Mouse (Mus musculus): ENCODE measurements around the gene Hist1h3c. TPM values are rescaled to one million over a fixed set of nuclear protein-coding genes. Genes with fewer than 3 reads are reported as not detected.
"Not testable (repeated sequence)": the region's sequence is repeated elsewhere in the genome, so short reads cannot be mapped to it uniquely, and the experiment has no call there.

The Hist1h3c gene
- polyA plus RNA-seq, 1 experiment from 2014 or later: 2.7 TPM

DNA sequence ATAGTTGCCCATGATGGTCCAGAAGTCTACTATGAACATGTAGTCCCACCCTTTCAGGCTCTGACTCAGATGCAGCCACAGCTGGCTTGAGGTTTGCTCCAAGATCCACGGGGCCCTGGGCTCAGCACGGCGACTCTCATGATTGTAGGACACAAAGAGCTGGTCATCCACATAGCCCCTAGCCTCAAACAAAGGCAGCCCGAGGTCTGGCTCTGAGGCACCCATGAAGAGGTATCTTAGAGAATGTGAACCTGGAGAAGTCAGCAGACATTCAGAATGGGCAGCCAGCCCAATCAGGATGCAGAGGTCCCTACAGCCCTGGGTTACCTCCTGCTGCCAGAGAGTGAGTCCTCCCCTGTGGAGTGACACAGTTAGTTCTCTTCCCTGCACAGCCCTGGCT, 37.4 kb downstream of the Hist1h3c start:
- ATAC-seq (ENCODE audit: insufficient number of reproducible peaks, insufficient read depth, low FRiP score, low read depth): no peak
- Histone ChIP-seq H3K9me3 (ENCODE audit: control insufficient read depth, low read length) (no peaks in the 10 kb centered on the region), H3K9ac (ENCODE audit: low read length) (no peak overlapping the region), H3K36me3 (ENCODE audit: control insufficient read depth, insufficient read depth, low read length) (no peaks in the 10 kb centered on the region), H3K4me1 (ENCODE audit: control insufficient read depth in 2 of 2, insufficient read depth in 2 of 2, low read length in 2 of 2) (peaks cover 7 to 15% of the 10 kb centered on the region in 2 experiments), H3K27me3 (ENCODE audit: control insufficient read depth, insufficient read depth, low read length) (no peaks in the 10 kb centered on the region), H3K27ac (replicated peaks in 1 of 2; ENCODE audit: control insufficient read depth in 1 of 2, insufficient read depth in 1 of 2, low read depth in 2 of 2, low read length in 2 of 2) (peak overlapping the region; percentile 46 to 59), H3K4me3 (ENCODE audit: control insufficient read depth in 1 of 2, insufficient read depth in 1 of 2, low read depth in 1 of 2, low read length in 2 of 2) (no peak overlapping the region), H3K4me2 (ENCODE audit: low read length) (no peak overlapping the region)
- 76% methylated on average over 4 of the region's 4 CpGs for WGBS

DNA sequence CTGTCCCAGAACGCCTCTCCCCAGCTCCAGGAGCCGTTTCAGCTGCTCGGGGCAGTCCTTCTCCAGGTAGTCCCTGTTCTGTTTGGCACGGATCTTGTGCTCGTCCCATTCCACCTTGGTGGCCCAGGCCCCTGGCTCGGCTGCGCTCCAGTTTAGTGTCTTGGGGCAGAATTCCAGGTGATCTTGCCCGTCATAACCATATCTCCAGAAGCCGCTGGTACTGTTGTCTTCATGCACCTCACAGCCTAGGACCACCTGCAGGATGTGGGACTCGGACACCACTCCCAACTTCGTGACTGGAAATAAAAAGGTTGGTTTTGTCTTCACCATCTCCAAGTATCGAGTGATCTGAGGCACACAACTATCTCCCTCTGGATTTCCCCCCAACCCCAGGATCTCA, 38.6 kb downstream of the Hist1h3c start:
- no peak for ATAC-seq (ENCODE audit: insufficient number of reproducible peaks, insufficient read depth, low FRiP score, low read depth)
- Histone ChIP-seq H3K4me1 (ENCODE audit: control insufficient read depth in 2 of 2, insufficient read depth in 2 of 2, low read length in 2 of 2) (peaks cover 7 to 15% of the 10 kb centered on the region in 2 experiments), H3K4me2 (ENCODE audit: low read length) (no peak overlapping the region), H3K36me3 (ENCODE audit: control insufficient read depth, insufficient read depth, low read length) (no peaks in the 10 kb centered on the region), H3K27me3 (ENCODE audit: control insufficient read depth, insufficient read depth, low read length) (no peaks in the 10 kb centered on the region), H3K4me3 (ENCODE audit: control insufficient read depth in 1 of 2, insufficient read depth in 1 of 2, low read depth in 1 of 2, low read length in 2 of 2) (no peak overlapping the region), H3K9ac (ENCODE audit: low read length) (no peak overlapping the region), H3K27ac (replicated peaks in 1 of 2; ENCODE audit: control insufficient read depth in 1 of 2, insufficient read depth in 1 of 2, low read depth in 2 of 2, low read length in 2 of 2) (no peak overlapping the region), H3K9me3 (ENCODE audit: control insufficient read depth, low read length) (no peaks in the 10 kb centered on the region)
- 92% methylated on average over 12 of the region's 12 CpGs for WGBS

GRCm38 (mm10) chr13:23705751-23706356, 39.5 kb downstream of the Hist1h3c start:
- WGBS: 80% methylated on average over 7 of the region's 7 CpGs
- H3K27me3 ChIP-seq (ENCODE audit: control insufficient read depth, insufficient read depth, low read length): no peaks in the 10 kb centered on the region
- H3K4me1 ChIP-seq (ENCODE audit: control insufficient read depth in 2 of 2, insufficient read depth in 2 of 2, low read length in 2 of 2): peaks cover 7 to 18% of the 10 kb centered on the region in 2 experiments
- H3K4me3 ChIP-seq (ENCODE audit: control insufficient read depth in 1 of 2, insufficient read depth in 1 of 2, low read depth in 1 of 2, low read length in 2 of 2): no peak overlapping the region
- H3K9ac ChIP-seq (ENCODE audit: low read length): no peak overlapping the region
- no peak overlapping the region for H3K27ac ChIP-seq (replicated peaks in 1 of 2; ENCODE audit: control insufficient read depth in 1 of 2, insufficient read depth in 1 of 2, low read depth in 2 of 2, low read length in 2 of 2)
- H3K4me2 ChIP-seq (ENCODE audit: low read length): no peak overlapping the region
- no peaks in the 10 kb centered on the region for H3K36me3 ChIP-seq (ENCODE audit: control insufficient read depth, insufficient read depth, low read length)
- no peak for ATAC-seq (ENCODE audit: insufficient number of reproducible peaks, insufficient read depth, low FRiP score, low read depth)
- H3K9me3 ChIP-seq (ENCODE audit: control insufficient read depth, low read length): no peaks in the 10 kb centered on the region

DNA sequence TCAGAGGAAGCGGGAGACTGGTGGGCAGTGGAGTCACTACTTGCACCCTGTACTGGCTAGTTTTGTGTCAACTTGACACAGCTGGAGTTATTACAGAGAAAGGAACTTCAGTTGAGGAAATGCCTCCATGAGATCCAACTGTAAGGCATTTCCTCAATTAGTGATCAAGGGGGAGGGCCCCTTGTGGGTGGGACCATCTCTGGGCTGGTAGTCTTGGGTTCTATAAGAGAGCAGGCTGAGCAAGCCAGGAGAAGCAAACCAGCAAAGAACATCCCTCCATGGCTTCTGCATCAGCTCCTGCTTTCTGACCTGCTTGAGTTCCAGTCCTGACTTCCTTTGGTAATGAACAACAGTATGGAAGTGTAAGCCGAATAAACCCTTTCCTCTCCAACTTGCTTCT, 42.6 kb downstream of the Hist1h3c start:
- WGBS: 58% methylated on average over 2 of the region's 2 CpGs
- H3K4me3 ChIP-seq (ENCODE audit: control insufficient read depth in 1 of 2, insufficient read depth in 1 of 2, low read depth in 1 of 2, low read length in 2 of 2); H3K36me3 ChIP-seq (ENCODE audit: control insufficient read depth, insufficient read depth, low read length): not testable (repeated sequence)

DNA sequence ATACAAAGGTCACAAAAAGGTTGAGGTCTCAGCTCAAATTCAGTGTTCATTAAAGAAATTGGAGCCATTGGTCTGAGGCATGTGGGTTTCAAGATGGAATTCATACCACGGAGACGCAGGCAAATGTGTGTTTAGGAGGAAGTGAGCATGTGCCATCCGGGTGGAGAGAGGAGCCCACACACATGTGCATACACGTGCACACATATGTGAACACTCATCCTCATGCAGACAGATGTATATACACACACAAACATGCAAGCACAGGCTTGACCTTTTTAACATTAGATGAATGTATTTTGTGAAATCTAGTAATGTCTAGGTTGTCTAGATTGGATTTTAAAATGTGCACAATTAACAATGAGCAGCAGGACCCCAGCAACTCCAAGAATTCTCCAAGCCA, 43.2 kb downstream of the Hist1h3c start:
- Histone ChIP-seq H3K27me3 (ENCODE audit: control insufficient read depth, insufficient read depth, low read length) (no peaks in the 10 kb centered on the region), H3K4me3 (ENCODE audit: control insufficient read depth in 1 of 2, insufficient read depth in 1 of 2, low read depth in 1 of 2, low read length in 2 of 2) (no peak overlapping the region), H3K4me1 (ENCODE audit: control insufficient read depth in 2 of 2, insufficient read depth in 2 of 2, low read length in 2 of 2) (0 out of 4 replicates have a peak, but pooled peaks cover 0 to 3% of the 10 kb centered on the region in 2 experiments), H3K36me3 (ENCODE audit: control insufficient read depth, insufficient read depth, low read length) (no peaks in the 10 kb centered on the region), H3K9me3 (ENCODE audit: control insufficient read depth, low read length) (no peaks in the 10 kb centered on the region), H3K9ac (ENCODE audit: low read length) (no peak overlapping the region), H3K4me2 (ENCODE audit: low read length) (no peak overlapping the region), H3K27ac (replicated peaks in 1 of 2; ENCODE audit: control insufficient read depth in 1 of 2, insufficient read depth in 1 of 2, low read depth in 2 of 2, low read length in 2 of 2) (no peak overlapping the region)
- ATAC-seq (ENCODE audit: insufficient number of reproducible peaks, insufficient read depth, low FRiP score, low read depth): no peak
- WGBS: 77% methylated on average over 4 of the region's 4 CpGs

More for the DNA sequence above, 42.6 kb downstream of the Hist1h3c start:
- H3K4me2 ChIP-seq (ENCODE audit: low read length); ATAC-seq (ENCODE audit: insufficient number of reproducible peaks, insufficient read depth, low FRiP score, low read depth); H3K27me3 ChIP-seq (ENCODE audit: control insufficient read depth, insufficient read depth, low read length); H3K9me3 ChIP-seq (ENCODE audit: control insufficient read depth, low read length); H3K27ac ChIP-seq (replicated peaks in 1 of 2; ENCODE audit: control insufficient read depth in 1 of 2, insufficient read depth in 1 of 2, low read depth in 2 of 2, low read length in 2 of 2); H3K9ac ChIP-seq (ENCODE audit: low read length); H3K4me1 ChIP-seq (ENCODE audit: control insufficient read depth in 2 of 2, insufficient read depth in 2 of 2, low read length in 2 of 2): not testable (repeated sequence)

DNA sequence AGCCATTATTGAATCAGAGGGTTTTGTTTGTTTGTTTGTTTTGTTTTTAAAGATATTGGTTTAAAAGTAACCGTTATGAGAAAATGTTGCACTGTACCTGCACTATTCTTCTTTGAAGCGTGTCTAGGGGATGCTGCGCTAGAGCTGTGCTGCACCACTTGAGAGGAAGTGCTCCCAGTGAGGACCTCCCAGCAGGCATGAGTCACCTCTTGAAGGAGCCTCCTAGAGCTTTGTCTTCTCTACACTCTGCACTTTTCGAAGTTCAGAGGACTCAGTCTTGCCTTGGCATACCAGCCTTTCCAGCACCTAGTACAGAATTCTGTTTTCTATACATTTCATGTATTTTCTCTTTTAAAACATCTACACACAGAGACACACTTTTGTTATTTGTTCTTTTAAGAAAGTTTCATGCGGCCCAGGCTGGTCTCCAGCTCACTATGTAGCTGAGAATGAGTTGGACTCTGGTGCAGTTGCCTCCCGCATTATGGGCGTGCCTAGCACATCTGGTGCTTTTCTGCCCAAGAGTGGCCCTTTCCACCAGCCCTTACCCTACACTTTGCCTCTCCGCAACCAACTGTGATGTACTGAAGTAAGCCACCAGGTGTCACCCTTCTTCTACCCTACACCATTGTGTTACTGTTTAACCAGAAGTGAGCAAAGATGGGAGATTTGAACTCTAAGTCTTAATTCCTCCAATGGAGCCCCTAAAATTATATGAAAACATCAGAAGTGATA, 44.4 kb downstream of the Hist1h3c start:
- 15% methylated on average over 8 of the region's 8 CpGs for WGBS
- no peaks in the 10 kb centered on the region for H3K36me3 ChIP-seq (ENCODE audit: control insufficient read depth, insufficient read depth, low read length)
- no peak overlapping the region for H3K4me2 ChIP-seq (ENCODE audit: low read length)
- ATAC-seq (ENCODE audit: insufficient number of reproducible peaks, insufficient read depth, low FRiP score, low read depth): no peak
- peaks cover under 1 to 5% of the 10 kb centered on the region in 2 experiments; a peak in 1 of 4 replicates for H3K4me1 ChIP-seq (ENCODE audit: control insufficient read depth in 2 of 2, insufficient read depth in 2 of 2, low read length in 2 of 2)
- no peaks in the 10 kb centered on the region for H3K9me3 ChIP-seq (ENCODE audit: control insufficient read depth, low read length)
- H3K9ac ChIP-seq (ENCODE audit: low read length): peak overlapping the region; percentile 34; the same call in 1 of the 2 replicates
- no peak overlapping the region for H3K27ac ChIP-seq (replicated peaks in 1 of 2; ENCODE audit: control insufficient read depth in 1 of 2, insufficient read depth in 1 of 2, low read depth in 2 of 2, low read length in 2 of 2)
- no peaks in the 10 kb centered on the region for H3K27me3 ChIP-seq (ENCODE audit: control insufficient read depth, insufficient read depth, low read length)
- H3K4me3 ChIP-seq (ENCODE audit: control insufficient read depth in 1 of 2, insufficient read depth in 1 of 2, low read depth in 1 of 2, low read length in 2 of 2): no peak overlapping the region

DNA sequence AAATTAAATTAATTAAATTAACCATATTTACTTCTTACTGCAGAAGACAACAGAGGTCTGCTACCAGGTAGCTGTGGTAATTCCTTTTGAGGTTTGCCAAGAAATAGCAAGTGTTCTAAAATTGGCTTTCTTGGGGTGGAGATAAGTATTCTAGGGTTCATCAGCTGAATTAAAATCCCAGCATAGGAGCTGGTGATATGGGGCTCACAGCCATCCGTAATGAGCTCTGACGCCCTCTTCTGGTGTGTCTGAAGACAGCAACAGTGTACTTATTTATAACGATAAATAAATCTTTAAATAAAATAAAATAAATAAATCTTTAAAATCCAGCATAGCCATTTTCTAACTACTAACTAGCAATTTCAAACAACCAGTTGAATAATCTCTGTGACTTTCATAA, 45.6 kb downstream of the Hist1h3c start:
- Histone ChIP-seq H3K36me3 (ENCODE audit: control insufficient read depth, insufficient read depth, low read length) (no peaks in the 10 kb centered on the region), H3K4me1 (ENCODE audit: control insufficient read depth in 2 of 2, insufficient read depth in 2 of 2, low read length in 2 of 2) (peaks cover 4 to 7% of the 10 kb centered on the region in 2 experiments; a peak in 2 of 4 replicates), H3K4me2 (ENCODE audit: low read length) (no peak overlapping the region), H3K27me3 (ENCODE audit: control insufficient read depth, insufficient read depth, low read length) (no peaks in the 10 kb centered on the region), H3K9me3 (ENCODE audit: control insufficient read depth, low read length) (no peaks in the 10 kb centered on the region), H3K27ac (replicated peaks in 1 of 2; ENCODE audit: control insufficient read depth in 1 of 2, insufficient read depth in 1 of 2, low read depth in 2 of 2, low read length in 2 of 2) (no peak overlapping the region), H3K9ac (ENCODE audit: low read length) (no peak overlapping the region), H3K4me3 (ENCODE audit: control insufficient read depth in 1 of 2, insufficient read depth in 1 of 2, low read depth in 1 of 2, low read length in 2 of 2) (no peak overlapping the region)
- ATAC-seq (ENCODE audit: insufficient number of reproducible peaks, insufficient read depth, low FRiP score, low read depth): no peak
- WGBS: 64% methylated on average over 3 of the region's 3 CpGs

Data from heart, embryonic 14.5 days (tissue).